Mouse (Mus musculus): Measurements from ENCODE around the gene Nt5c3. TPM values are rescaled to one million over a fixed set of nuclear protein-coding genes. Genes with fewer than 3 reads are reported as not detected.

Nt5c3 gene
- total and polyA plus RNA-seq, 3 experiments: 59.2 to 71.1 TPM; not detected in 1

DNA sequence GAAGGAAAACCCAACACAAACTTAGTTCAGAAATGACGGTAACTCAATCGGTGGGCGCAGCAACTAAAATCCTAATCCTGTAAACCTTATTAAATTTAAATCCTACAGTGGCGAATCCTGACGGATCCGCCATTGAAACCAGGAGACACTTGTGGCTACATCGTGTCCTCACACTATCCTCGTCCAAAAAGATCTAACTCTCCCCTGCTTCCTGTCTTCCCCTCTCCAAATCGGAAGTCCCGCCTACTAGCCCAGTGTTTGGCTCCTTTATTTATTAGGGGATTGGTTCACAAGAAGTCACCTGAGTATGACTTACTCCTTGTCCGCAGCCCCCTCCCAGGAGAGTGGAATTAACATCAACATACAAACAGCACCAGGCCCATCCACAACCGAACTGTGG lies 86.6 kb downstream of the Nt5c3 start:
- no peaks in the 10 kb centered on the region for H3K9me3 ChIP-seq (replicated peaks; ENCODE audit: insufficient read depth, low read length)
- H3K79me2 ChIP-seq (ENCODE audit: control insufficient read depth, insufficient read depth, low read length, poor library complexity): no peaks in the 10 kb centered on the region
- no peaks in the 10 kb centered on the region for H3K4me1 ChIP-seq (ENCODE audit: control insufficient read depth in 1 of 2, insufficient read depth in 2 of 2, low read length in 2 of 2)
- no peak for DNase-seq (ENCODE audit: low read depth, low spot score)
- no peak for TF ChIP-seq MXI1 (IDR thresholded peaks at IDR 0.05; ENCODE audit: low read depth, low read length)
- no peak for TF ChIP-seq POLR2AphosphoS2 (IDR thresholded peaks at IDR 0.05; ENCODE audit: low read length)
- TF ChIP-seq USF1 (IDR thresholded peaks at IDR 0.05; ENCODE audit: low read depth, low read length): no peak
- no peak for TF ChIP-seq EP300 (IDR thresholded peaks at IDR 0.05; ENCODE audit: low read depth in 1 of 2, low read length in 2 of 2)
- TF ChIP-seq ZMIZ1 (IDR thresholded peaks at IDR 0.05; ENCODE audit: low read depth, low read length): no peak
- no peak for TF ChIP-seq SMC3 (IDR thresholded peaks at IDR 0.05; ENCODE audit: low read depth, low read length)
- no peak for TF ChIP-seq MYC (IDR thresholded peaks at IDR 0.05; ENCODE audit: low read depth, low read length)
- no peak for TF ChIP-seq CHD2 (IDR thresholded peaks at IDR 0.05; ENCODE audit: low read length)
- no peak for TF ChIP-seq TBP (IDR thresholded peaks at IDR 0.05; ENCODE audit: low read depth, low read length)
- TF ChIP-seq MAX (IDR thresholded peaks at IDR 0.05; ENCODE audit: low read length): no peak
- no peak for TF ChIP-seq ETS1 (IDR thresholded peaks at IDR 0.05; ENCODE audit: low read depth, low read length)
- TF ChIP-seq NRF1 (IDR thresholded peaks at IDR 0.05; ENCODE audit: insufficient read depth, low read depth, low read length, poor library complexity, severe bottlenecking): no peak
- TF ChIP-seq ELF1 (IDR thresholded peaks at IDR 0.05; ENCODE audit: low read depth, low read length): no peak
- TF ChIP-seq SIN3A (IDR thresholded peaks at IDR 0.05; ENCODE audit: low read length): no peak
- TF ChIP-seq RAD21 (IDR thresholded peaks at IDR 0.05; ENCODE audit: low read depth, low read length): no peak
- TF ChIP-seq ZC3H11A (IDR thresholded peaks at IDR 0.05; ENCODE audit: low read depth, low read length): no peak
- TF ChIP-seq CHD1 (IDR thresholded peaks at IDR 0.05; ENCODE audit: low read depth, low read length): no peak
- no peak for TF ChIP-seq GABPA (IDR thresholded peaks at IDR 0.05; ENCODE audit: low read depth, low read length)
- H3K4me3 ChIP-seq (ENCODE audit: control insufficient read depth in 1 of 2, insufficient read depth in 1 of 2, low read depth in 2 of 2, low read length in 2 of 2): no peak overlapping the region
- no peaks in the 10 kb centered on the region; a peak in 3 of 4 replicates for H3K27me3 ChIP-seq (ENCODE audit: control insufficient read depth in 1 of 2, insufficient read depth in 2 of 2, low read length in 2 of 2)
- H3K27ac ChIP-seq (ENCODE audit: control insufficient read depth, low read depth, low read length): no peak overlapping the region
- no peak overlapping the region for H3K9ac ChIP-seq (ENCODE audit: control insufficient read depth, low read depth, low read length, poor library complexity, severe bottlenecking)
- no peaks in the 10 kb centered on the region for H3K36me3 ChIP-seq (ENCODE audit: control insufficient read depth in 1 of 2, insufficient read depth in 2 of 2, low read length in 2 of 2)

DNA sequence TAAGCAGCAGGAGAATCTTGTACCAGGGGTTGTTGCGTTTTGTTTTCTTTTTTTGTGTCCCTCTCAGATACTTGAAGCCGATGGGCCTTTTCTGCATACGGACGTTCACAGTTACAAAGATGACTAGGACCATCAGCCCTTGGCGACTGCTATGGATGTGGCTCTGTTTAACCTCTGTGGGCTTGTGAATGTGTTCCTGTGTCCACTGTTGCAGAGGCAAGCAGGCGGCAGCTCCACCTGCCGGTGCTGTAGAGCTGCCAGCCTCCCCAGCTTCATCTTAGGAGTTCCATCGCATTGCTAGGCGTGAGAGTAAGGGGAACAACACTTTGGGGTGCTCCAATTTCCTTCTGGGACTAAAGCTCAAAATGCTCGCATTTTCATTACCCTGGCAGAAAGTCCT lies 88.2 kb downstream of the Nt5c3 start:
- no peaks in the 10 kb centered on the region for H3K36me3 ChIP-seq (ENCODE audit: control insufficient read depth in 1 of 2, insufficient read depth in 2 of 2, low read length in 2 of 2)
- peaks cover 0 to 10% of the 10 kb centered on the region in 2 experiments; a peak in 3 of 4 replicates for H3K27me3 ChIP-seq (ENCODE audit: control insufficient read depth in 1 of 2, insufficient read depth in 2 of 2, low read length in 2 of 2)
- no peaks in the 10 kb centered on the region for H3K79me2 ChIP-seq (ENCODE audit: control insufficient read depth, insufficient read depth, low read length, poor library complexity)
- H3K9ac ChIP-seq (ENCODE audit: control insufficient read depth, low read depth, low read length, poor library complexity, severe bottlenecking): no peak overlapping the region
- H3K9me3 ChIP-seq (replicated peaks; ENCODE audit: insufficient read depth, low read length): no peaks in the 10 kb centered on the region
- TF ChIP-seq HCFC1 (IDR thresholded peaks at IDR 0.05; ENCODE audit: low read depth, low read length): no peak
- TF ChIP-seq E2F4 (IDR thresholded peaks at IDR 0.05; ENCODE audit: borderline replicate concordance, low read depth, low read length): no peak
- TF ChIP-seq USF1 (IDR thresholded peaks at IDR 0.05; ENCODE audit: low read depth, low read length): no peak
- no peak for TF ChIP-seq SMC3 (IDR thresholded peaks at IDR 0.05; ENCODE audit: low read depth, low read length)
- TF ChIP-seq NRF1 (IDR thresholded peaks at IDR 0.05; ENCODE audit: insufficient read depth, low read depth, low read length, poor library complexity, severe bottlenecking): no peak
- no peak for TF ChIP-seq GABPA (IDR thresholded peaks at IDR 0.05; ENCODE audit: low read depth, low read length)
- TF ChIP-seq BHLHE40 (IDR thresholded peaks at IDR 0.05; ENCODE audit: borderline replicate concordance, low read depth, low read length): no peak
- no peak for TF ChIP-seq CTCF (IDR thresholded peaks at IDR 0.05 in 2 of 3, conservative IDR thresholded peaks at IDR 0.05 in 1 of 3; ENCODE audit: control insufficient read depth in 1 of 3, insufficient read depth in 1 of 3, low read depth in 2 of 3, low read length in 3 of 3, poor library complexity in 1 of 3, severe bottlenecking in 1 of 3)
- no peak for TF ChIP-seq MYC (IDR thresholded peaks at IDR 0.05; ENCODE audit: low read depth, low read length)
- TF ChIP-seq KAT2A (conservative IDR thresholded peaks at IDR 0.05; ENCODE audit: low read depth, low read length): no peak
- no peak for TF ChIP-seq MXI1 (IDR thresholded peaks at IDR 0.05; ENCODE audit: low read depth, low read length)
- TF ChIP-seq UBTF (IDR thresholded peaks at IDR 0.05; ENCODE audit: borderline replicate concordance, insufficient read depth, low read depth, low read length): no peak
- TF ChIP-seq EP300 (IDR thresholded peaks at IDR 0.05; ENCODE audit: low read depth in 1 of 2, low read length in 2 of 2): no peak
- no peak for TF ChIP-seq CHD1 (IDR thresholded peaks at IDR 0.05; ENCODE audit: low read depth, low read length)
- no peak for TF ChIP-seq TAL1 (IDR thresholded peaks at IDR 0.05; ENCODE audit: low read length)
- no peak for TF ChIP-seq ZNF384 (IDR thresholded peaks at IDR 0.05; ENCODE audit: low read depth, low read length)
- TF ChIP-seq ETS1 (IDR thresholded peaks at IDR 0.05; ENCODE audit: low read depth, low read length): no peak
- no peak for TF ChIP-seq GATA1 (IDR thresholded peaks at IDR 0.05; ENCODE audit: low read depth, low read length)
- TF ChIP-seq CHD2 (IDR thresholded peaks at IDR 0.05; ENCODE audit: low read length): no peak
- TF ChIP-seq ZKSCAN1 (IDR thresholded peaks at IDR 0.05; ENCODE audit: low read depth, low read length): no peak
- no peak for DNase-seq (ENCODE audit: low read depth, low spot score)
- H3K4me3 ChIP-seq (ENCODE audit: control insufficient read depth in 1 of 2, insufficient read depth in 1 of 2, low read depth in 2 of 2, low read length in 2 of 2): no peak overlapping the region
- H3K4me1 ChIP-seq (ENCODE audit: control insufficient read depth in 1 of 2, insufficient read depth in 2 of 2, low read length in 2 of 2): no peaks in the 10 kb centered on the region
- no peak overlapping the region for H3K27ac ChIP-seq (ENCODE audit: control insufficient read depth, low read depth, low read length)

Measured in MEL (cell line).